Mouse (Mus musculus) kidney, adult 2 months (tissue): ENCODE results near the gene Iqschfp. TPM values are rescaled to one million over a fixed set of nuclear protein-coding genes. Genes with fewer than 3 reads are reported as not detected.
A peak's percentile ranks its signal among the peaks of the same experiment; 100 is the strongest.

ENCODE experiments used
- DNase-seq: peaks from one replicate; pipeline ENCODE4 v3.0.0; 2021
- H3K27ac ChIP-seq: fragments of 200-500 bp; 2 replicates; pipeline ENCODE4 v1.5.1; 2012; ENCODE audit warnings: low read depth, low read length, control low read depth, inconsistent platforms; ENCODE audit not compliant: insufficient read depth
- H3K27me3 ChIP-seq: fragments of 200-500 bp; replicated peaks from 2 replicates; pipeline ENCODE4 v1.6.1; 2012; ENCODE audit warnings: mild to moderate bottlenecking, moderate library complexity, low read length, inconsistent platforms; ENCODE audit not compliant: control insufficient read depth, insufficient read depth
- H3K36me3 ChIP-seq: fragments of 200-500 bp; 2 replicates; pipeline ENCODE4 v1.6.1; 2012; ENCODE audit warnings: mild to moderate bottlenecking, moderate library complexity, low read length, inconsistent platforms; ENCODE audit not compliant: control insufficient read depth, insufficient read depth
- H3K4me1 ChIP-seq: fragments of 200-500 bp; 2 replicates; pipeline ENCODE4 v1.6.1; 2011; ENCODE audit warnings: low read length; ENCODE audit not compliant: control insufficient read depth, insufficient read depth
- H3K4me3 ChIP-seq: fragments of 200-500 bp; 2 replicates; pipeline ENCODE4 v1.5.1; 2011; ENCODE audit warnings: mild to moderate bottlenecking, low read depth, low read length, control low read depth; ENCODE audit not compliant: insufficient read depth
- CTCF ChIP-seq: fragments of 200-500 bp; conservative IDR thresholded peaks from 2 replicates; pipeline ENCODE4 v1.5.1; 2011; ENCODE audit warnings: low read depth, mild to moderate bottlenecking, control low read depth, low read length, moderate library complexity, mixed read lengths; ENCODE audit not compliant: insufficient read depth, insufficient read length
- POLR2A ChIP-seq: fragments of 200-500 bp; IDR thresholded peaks from one replicate; pipeline ENCODE4 v1.6.1; 2011; ENCODE audit warnings: low read depth, low read length, control low read depth
- WGBS: fragments of 180-500 bp; shearing (Covaris S2); methylation state at CpG from one replicate; pipeline ENCODE4 v1.1.7; 2018; 5-methylcytosine and 5-hydroxymethylcytosine counted together
- polyA plus RNA-seq: library from polyadenylated mRNA; depleted of rRNA; stranded (reverse); fragments of >200 nt; gene quantifications from 2 replicates; pipeline ENCODE4 v1.2.3, GENCODE M21; 2012

The Iqschfp gene
- polyA plus RNA-seq, 1 experiment: not detected

GRCm38 (mm10) chr3:68121338-68121737, 229.3 kb downstream of the Iqschfp start:
- TF ChIP-seq POLR2A (no peak), CTCF (no peak)
- H3K36me3 ChIP-seq: no peaks in the 10 kb centered on the region
- WGBS: 53% methylated on average over 5 of the region's 5 CpGs
- no peak overlapping the region for H3K27ac ChIP-seq
- no peaks in the 10 kb centered on the region for H3K27me3 ChIP-seq
- no peaks in the 10 kb centered on the region for H3K4me1 ChIP-seq
- no peak overlapping the region for H3K4me3 ChIP-seq
- DNase-seq: peak; percentile 5

GRCm38 (mm10) chr3:68126284-68126856, 234.3 kb downstream of the Iqschfp start:
- DNase-seq: no peak
- WGBS: 72% methylated on average over 6 of the region's 6 CpGs
- no peak overlapping the region for H3K27ac ChIP-seq
- H3K36me3 ChIP-seq: no peaks in the 10 kb centered on the region
- no peaks in the 10 kb centered on the region for H3K27me3 ChIP-seq
- no peak overlapping the region for H3K4me3 ChIP-seq
- no peak for TF ChIP-seq POLR2A
- no peak for TF ChIP-seq CTCF
- no peaks in the 10 kb centered on the region for H3K4me1 ChIP-seq

GRCm38 (mm10) chr3:68130386-68130785, 238.4 kb downstream of the Iqschfp start:
- 60% methylated on average over 1 of the region's 1 CpGs for WGBS

GRCm38 (mm10) chr3:68138833-68139627, 247.0 kb downstream of the Iqschfp start:
- Histone ChIP-seq H3K4me1 (no peaks in the 10 kb centered on the region), H3K27ac (no peak overlapping the region), H3K27me3 (no peaks in the 10 kb centered on the region), H3K4me3 (no peak overlapping the region), H3K36me3 (no peaks in the 10 kb centered on the region)
- TF ChIP-seq POLR2A: no peak
- TF ChIP-seq CTCF: no peak
- whole genome bisulfite sequencing: 81% methylated on average over 5 of the region's 5 CpGs
- DNase-seq: no peak

More at GRCm38 (mm10) chr3:68130386-68130785, 238.4 kb downstream of the Iqschfp start:
- DNase-seq: peak; percentile 68
- Histone ChIP-seq H3K4me3 (no peak overlapping the region), H3K36me3 (no peaks in the 10 kb centered on the region), H3K27me3 (no peaks in the 10 kb centered on the region), H3K27ac (no peak overlapping the region), H3K4me1 (no peaks in the 10 kb centered on the region)
- no peak for TF ChIP-seq POLR2A
- TF ChIP-seq CTCF: no peak

GRCm38 (mm10) chr3:68150688-68151087, 258.7 kb downstream of the Iqschfp start:
- Histone ChIP-seq H3K36me3 (no peaks in the 10 kb centered on the region), H3K4me3 (no peak overlapping the region), H3K27me3 (no peaks in the 10 kb centered on the region), H3K27ac (no peak overlapping the region), H3K4me1 (no peaks in the 10 kb centered on the region)
- DNase-seq: no peak
- TF ChIP-seq CTCF (no peak), POLR2A (no peak)
- 86% methylated on average over 8 of the region's 8 CpGs for WGBS

- Histone ChIP-seq H3K27me3 (no peaks in the 10 kb centered on the region; the same call in 1 of the 2 replicates), H3K36me3 (no peaks in the 10 kb centered on the region), H3K27ac (no peak overlapping the region), H3K4me1 (no peaks in the 10 kb centered on the region), H3K4me3 (no peak overlapping the region)
- no peak for TF ChIP-seq CTCF
- TF ChIP-seq POLR2A: no peak
- no peak for DNase-seq
- 67% methylated on average over 1 of the region's 1 CpGs for WGBS
These were observed 268.1 kb downstream of the Iqschfp start for GRCm38 (mm10) chr3:68160175-68160574.

- Histone ChIP-seq H3K4me3 (no peak overlapping the region), H3K4me1 (no peaks in the 10 kb centered on the region), H3K27ac (no peak overlapping the region), H3K27me3 (no peaks in the 10 kb centered on the region; the same call in 1 of the 2 replicates), H3K36me3 (no peaks in the 10 kb centered on the region)
- DNase-seq: no peak
- 76% methylated on average over 3 of the region's 3 CpGs for WGBS
- TF ChIP-seq CTCF (no peak), POLR2A (no peak)
These were observed 268.7 kb downstream of the Iqschfp start for GRCm38 (mm10) chr3:68160760-68161159.
